Mouse (Mus musculus) heart, adult 2 months (tissue): ENCODE measurements at regions not wholly inside any gene's neighbourhood (a gene's known extent, or its start where the extent isn't known, plus 50 kb on each side); places are given as distances from the start of the nearest gene placed in this dataset.
A peak's percentile ranks its signal among the peaks of the same experiment; 100 is the strongest.

Experiments used
- DNase-seq, 2 experiments: peaks; one replicate each; pipeline ENCODE4 v3.0.0; 2021
- H3K27ac ChIP-seq: fragments of 200-600 bp; 2 replicates; pipeline ENCODE4 v1.8.1; 2022
- H3K27me3 ChIP-seq: fragments of 200-500 bp; 2 replicates; pipeline ENCODE4 v1.6.1; 2012; ENCODE audit warnings: mild to moderate bottlenecking, low read length, inconsistent platforms, mixed read lengths; ENCODE audit not compliant: control insufficient read depth, insufficient read depth
- H3K36me3 ChIP-seq: fragments of 200-500 bp; 2 replicates; pipeline ENCODE4 v1.6.1; 2012; ENCODE audit warnings: low read length, inconsistent platforms; ENCODE audit not compliant: control insufficient read depth, insufficient read depth
- H3K4me1 ChIP-seq: fragments of 200-500 bp; 2 replicates; pipeline ENCODE4 v1.6.1; 2011; ENCODE audit warnings: low read length; ENCODE audit not compliant: control insufficient read depth, insufficient read depth
- H3K4me3 ChIP-seq: fragments of 200-600 bp; 2 replicates; pipeline ENCODE4 v1.8.1; 2022
- H3K79me2 ChIP-seq: fragments of 200-500 bp; replicated peaks from 2 replicates; pipeline ENCODE4 v1.6.1; 2012; ENCODE audit warnings: mild to moderate bottlenecking, inconsistent platforms, low read length, moderate library complexity, mixed read lengths; ENCODE audit not compliant: control insufficient read depth, insufficient read depth
- H3K9ac ChIP-seq: fragments of 200-500 bp; 2 replicates; pipeline ENCODE4 v1.6.1; 2012; ENCODE audit warnings: low read depth, mild to moderate bottlenecking, control low read depth, inconsistent platforms, low read length, mixed read lengths
- CTCF ChIP-seq: fragments of 200-600 bp; IDR thresholded peaks from 2 replicates; pipeline ENCODE4 v1.8.1; 2022; ENCODE audit warnings: antibody characterized with exemption, mild to moderate bottlenecking, moderate library complexity
- EP300 ChIP-seq: fragments of 200-500 bp; IDR thresholded peaks from 2 replicates; pipeline ENCODE4 v1.6.1; 2011; ENCODE audit warnings: low read depth, low read length, control low read depth; ENCODE audit not compliant: insufficient read depth
- POLR2A ChIP-seq: fragments of 200-500 bp; IDR thresholded peaks from 2 replicates; pipeline ENCODE4 v1.6.1; 2011; ENCODE audit warnings: mild to moderate bottlenecking, low read depth, low read length, control low read depth; ENCODE audit not compliant: insufficient read depth
- WGBS: fragments of 180-500 bp; shearing (Covaris S2); methylation state at CpG from one replicate; pipeline ENCODE4 v1.1.7; 2018; 5-methylcytosine and 5-hydroxymethylcytosine counted together
- intact Hi-C: fragments of 180-260 bp; cut with DNase I; formaldehyde crosslinking; loops from one replicate; pipeline ENCODE4 v1.15.1; 2025

- Histone ChIP-seq H3K79me2 (no peaks in the 10 kb centered on the region), H3K27ac (no peak overlapping the region), H3K4me1 (no peaks in the 10 kb centered on the region), H3K4me3 (no peak overlapping the region), H3K36me3 (no peaks in the 10 kb centered on the region), H3K27me3 (no peaks in the 10 kb centered on the region), H3K9ac (no peak overlapping the region)
- intact Hi-C loops: loop anchor here (5.0 to 10.0 kb wide), 2 partner anchors 516 to 1179 kb away; no protein-coding TSS in a partner anchor
- TF ChIP-seq POLR2A: no peak
- TF ChIP-seq EP300: no peak
- TF ChIP-seq CTCF: peak; percentile 85
- 23% methylated on average over 4 of the region's 4 CpGs for WGBS
- peak in 1 of 2 experiments; percentile 19 for DNase-seq
Observed at GRCm38 (mm10) chr5:39960981-39961380, 205.7 kb upstream of the Hs3st1 start.

DNA sequence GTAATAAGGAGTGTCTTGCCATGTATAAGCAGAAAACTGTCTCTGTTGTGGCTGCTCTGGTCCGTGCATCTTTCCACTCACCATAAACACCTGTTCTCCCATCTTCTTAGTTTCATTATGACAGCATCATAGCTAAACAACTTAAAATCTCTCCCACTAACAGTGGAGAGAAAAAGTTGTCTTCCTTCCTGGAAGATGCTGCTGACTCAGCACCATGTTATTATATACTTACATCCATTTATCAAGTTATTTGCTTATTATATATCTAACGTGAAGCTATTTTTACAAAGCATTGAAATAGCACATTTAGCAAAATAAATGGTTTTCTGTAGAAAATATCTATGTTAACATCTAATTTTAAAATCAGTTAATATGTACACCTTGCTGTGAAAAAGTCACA, 180.3 kb upstream of the Hs3st1 start:
- H3K36me3 ChIP-seq: no peaks in the 10 kb centered on the region
- no peak overlapping the region for H3K9ac ChIP-seq
- H3K4me1 ChIP-seq: no peaks in the 10 kb centered on the region
- no peak overlapping the region for H3K4me3 ChIP-seq
- no peak overlapping the region for H3K27ac ChIP-seq
- no peaks in the 10 kb centered on the region for H3K79me2 ChIP-seq
- TF ChIP-seq CTCF (no peak), POLR2A (no peak), EP300 (no peak)
- WGBS: 73% methylated on average over 2 of the region's 2 CpGs
- no peaks in the 10 kb centered on the region; the same call in 1 of the 2 replicates for H3K27me3 ChIP-seq
- no peak for DNase-seq
- intact Hi-C loops: no loop called here

- TF ChIP-seq CTCF (no peak), POLR2A (no peak), EP300 (no peak)
- WGBS: 87% methylated on average over 2 of the region's 2 CpGs
- Histone ChIP-seq H3K4me1 (no peaks in the 10 kb centered on the region), H3K27ac (no peak overlapping the region), H3K79me2 (no peaks in the 10 kb centered on the region), H3K36me3 (no peaks in the 10 kb centered on the region), H3K9ac (no peak overlapping the region), H3K4me3 (no peak overlapping the region), H3K27me3 (no peaks in the 10 kb centered on the region; the same call in 1 of the 2 replicates)
- DNase-seq: no peak
- intact Hi-C loops: no loop called here
Observed at GRCm38 (mm10) chr5:39931890-39932289, 176.6 kb upstream of the Hs3st1 start.

GRCm38 (mm10) chr5:39909369-39909768, 154.1 kb upstream of the Hs3st1 start:
- no peak for TF ChIP-seq EP300
- TF ChIP-seq CTCF: no peak
- no peak for TF ChIP-seq POLR2A
- 81% methylated on average over 1 of the region's 1 CpGs for WGBS
- Histone ChIP-seq H3K9ac (no peak overlapping the region), H3K27ac (no peak overlapping the region), H3K36me3 (no peaks in the 10 kb centered on the region), H3K79me2 (no peaks in the 10 kb centered on the region), H3K27me3 (no peaks in the 10 kb centered on the region), H3K4me3 (no peak overlapping the region), H3K4me1 (no peaks in the 10 kb centered on the region)
- DNase-seq: no peak
- intact Hi-C loops: no loop called here

GRCm38 (mm10) chr5:39871723-39872085, 116.4 kb upstream of the Hs3st1 start:
- Histone ChIP-seq H3K79me2 (no peaks in the 10 kb centered on the region), H3K4me1 (no peaks in the 10 kb centered on the region), H3K27ac (no peak overlapping the region), H3K27me3 (no peaks in the 10 kb centered on the region), H3K36me3 (peaks cover 2% of the 10 kb centered on the region; the same call in 1 of the 2 replicates), H3K9ac (no peak overlapping the region), H3K4me3 (no peak overlapping the region)
- WGBS: 87% methylated on average over 2 of the region's 2 CpGs
- intact Hi-C loops: no loop called here
- TF ChIP-seq POLR2A: no peak
- TF ChIP-seq CTCF: no peak
- TF ChIP-seq EP300: no peak
- DNase-seq: no peak

GRCm38 (mm10) chr5:39870835-39871722, 115.8 kb upstream of the Hs3st1 start:
- Histone ChIP-seq H3K4me1 (no peaks in the 10 kb centered on the region), H3K79me2 (no peaks in the 10 kb centered on the region), H3K36me3 (peaks cover 2% of the 10 kb centered on the region; the same call in 1 of the 2 replicates), H3K27me3 (no peaks in the 10 kb centered on the region), H3K4me3 (no peak overlapping the region), H3K9ac (no peak overlapping the region), H3K27ac (no peak overlapping the region)
- DNase-seq: no peak
- TF ChIP-seq POLR2A (no peak), EP300 (no peak), CTCF (no peak)
- 80% methylated on average over 10 of the region's 10 CpGs for WGBS
- intact Hi-C loops: no loop called here
